Mouse (Mus musculus): ENCODE measurements around the gene Hoxa9. TPM values are rescaled to one million over a fixed set of nuclear protein-coding genes. Genes with fewer than 3 reads are reported as not detected.

Gene Hoxa9
- polyA plus RNA-seq, 1 experiment from 2014 or later: not detected

- Histone ChIP-seq H3K4me3 (no peak overlapping the region), H3K36me3 (no peaks in the 10 kb centered on the region), H3K9ac (replicated peaks) (no peak overlapping the region), H3K27ac (replicated peaks) (no peak overlapping the region), H3K27me3 (peaks cover 100% of the 10 kb centered on the region), H3K4me1 (no peaks in the 10 kb centered on the region), H3K4me2 (replicated peaks) (no peak overlapping the region), H3K9me3 (no peaks in the 10 kb centered on the region)
- no peak for ATAC-seq (ENCODE audit: low FRiP score, low read depth)
- WGBS: 7% methylated on average over 10 of the region's 10 CpGs
These were observed 47.4 kb downstream of the Hoxa9 start for GRCm38 (mm10) chr6:52183311-52184080.

DNA sequence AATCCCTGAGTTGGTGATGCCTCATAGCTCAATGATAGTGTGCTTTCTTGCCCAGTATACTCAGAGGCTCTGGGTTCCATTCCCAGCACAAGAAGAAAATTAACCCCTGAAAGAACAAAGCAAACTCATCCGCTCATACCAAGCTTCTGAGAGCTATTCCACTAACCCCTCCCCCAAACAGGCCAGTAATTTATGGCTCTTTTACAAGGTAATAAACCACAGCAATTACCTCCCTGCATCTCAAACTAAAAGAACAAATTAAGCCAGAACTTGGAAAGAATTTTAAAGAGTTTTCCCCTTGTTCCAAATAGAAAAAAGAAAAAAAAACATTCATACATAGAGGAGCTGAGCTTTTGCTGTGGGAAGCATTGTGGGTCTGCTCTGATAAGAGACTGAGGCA is 48.1 kb downstream of the Hoxa9 start:
- Histone ChIP-seq H3K4me1 (no peaks in the 10 kb centered on the region), H3K9me3 (no peaks in the 10 kb centered on the region), H3K27ac (replicated peaks) (no peak overlapping the region), H3K4me3 (no peak overlapping the region), H3K4me2 (replicated peaks) (no peak overlapping the region), H3K27me3 (peaks cover 100% of the 10 kb centered on the region), H3K9ac (replicated peaks) (no peak overlapping the region), H3K36me3 (no peaks in the 10 kb centered on the region)
- no peak for ATAC-seq (ENCODE audit: low FRiP score, low read depth)
- WGBS: 4% methylated on average over 1 of the region's 1 CpGs

GRCm38 (mm10) chr6:52182030-52182429 is 48.9 kb downstream of the Hoxa9 start:
- Histone ChIP-seq H3K27me3 (peaks cover 100% of the 10 kb centered on the region), H3K9me3 (no peaks in the 10 kb centered on the region), H3K9ac (replicated peaks) (no peak overlapping the region), H3K4me2 (replicated peaks) (no peak overlapping the region), H3K36me3 (no peaks in the 10 kb centered on the region), H3K4me3 (no peak overlapping the region), H3K27ac (replicated peaks) (no peak overlapping the region), H3K4me1 (no peaks in the 10 kb centered on the region)
- WGBS: 12% methylated on average over 2 of the region's 2 CpGs
- ATAC-seq (ENCODE audit: low FRiP score, low read depth): no peak

DNA sequence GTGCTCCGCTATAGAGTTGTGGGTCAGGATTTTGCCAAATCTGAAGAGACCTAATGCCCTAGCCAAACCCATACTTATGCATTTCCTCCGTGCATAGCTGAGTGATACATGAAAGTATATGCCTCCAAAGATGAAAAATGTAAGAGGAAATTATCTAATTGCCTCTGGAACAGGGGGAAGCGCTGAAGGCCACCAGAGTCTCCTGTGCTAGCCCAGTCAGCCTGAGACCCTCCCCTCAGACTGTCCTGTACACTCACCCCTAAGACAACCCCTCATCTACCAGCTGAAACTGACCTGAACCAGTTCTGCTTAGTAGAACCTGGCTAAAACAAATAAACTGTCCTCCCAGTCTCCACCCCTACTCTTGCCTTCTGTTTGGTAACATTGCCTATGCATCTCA is 50.2 kb downstream of the Hoxa9 start:
- no peak overlapping the region for H3K4me2 ChIP-seq (replicated peaks)
- no peaks in the 10 kb centered on the region for H3K9me3 ChIP-seq
- H3K4me1 ChIP-seq: no peaks in the 10 kb centered on the region
- H3K27ac ChIP-seq (replicated peaks): no peak overlapping the region
- no peak overlapping the region for H3K4me3 ChIP-seq
- peaks cover 100% of the 10 kb centered on the region for H3K27me3 ChIP-seq
- WGBS: 8% methylated on average over 3 of the region's 3 CpGs
- no peaks in the 10 kb centered on the region for H3K36me3 ChIP-seq
- ATAC-seq (ENCODE audit: low FRiP score, low read depth): no peak
- H3K9ac ChIP-seq (replicated peaks): no peak overlapping the region

GRCm38 (mm10) chr6:52180213-52180710 is 50.6 kb downstream of the Hoxa9 start:
- Histone ChIP-seq H3K9me3 (no peaks in the 10 kb centered on the region), H3K9ac (replicated peaks) (no peak overlapping the region), H3K4me2 (replicated peaks) (no peak overlapping the region), H3K27ac (replicated peaks) (no peak overlapping the region), H3K36me3 (no peaks in the 10 kb centered on the region), H3K4me3 (no peak overlapping the region), H3K4me1 (no peaks in the 10 kb centered on the region), H3K27me3 (peaks cover 100% of the 10 kb centered on the region)
- WGBS: 2% methylated on average over 11 of the region's 11 CpGs
- no peak for ATAC-seq (ENCODE audit: low FRiP score, low read depth)

DNA sequence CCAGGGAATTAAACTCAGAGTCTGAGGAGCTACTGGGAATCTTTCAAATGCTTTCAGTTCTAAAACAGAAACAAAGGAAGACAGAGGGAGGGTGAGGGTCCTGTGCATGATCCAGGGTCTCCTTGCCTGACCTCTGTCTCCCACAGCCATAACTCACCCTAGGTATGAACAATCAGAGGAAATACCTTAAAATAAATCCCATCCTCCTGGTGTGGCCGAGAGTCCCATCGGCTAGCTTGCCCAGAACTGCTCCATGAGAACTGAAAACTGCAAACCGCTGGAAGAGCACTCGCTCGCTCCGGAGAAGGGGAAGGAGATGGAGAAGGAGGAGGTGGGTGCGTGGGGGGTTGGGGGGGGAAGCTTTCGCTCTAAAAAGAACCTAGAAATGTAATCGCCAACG is 51.2 kb downstream of the Hoxa9 start:
- Histone ChIP-seq H3K4me2 (replicated peaks) (no peak overlapping the region), H3K9ac (replicated peaks) (no peak overlapping the region), H3K36me3 (no peaks in the 10 kb centered on the region), H3K27ac (replicated peaks) (no peak overlapping the region), H3K9me3 (no peaks in the 10 kb centered on the region), H3K4me1 (no peaks in the 10 kb centered on the region), H3K4me3 (no peak overlapping the region), H3K27me3 (peaks cover 100% of the 10 kb centered on the region)
- ATAC-seq (ENCODE audit: low FRiP score, low read depth): no peak
- WGBS: under 1% methylated on average over 10 of the region's 10 CpGs

DNA sequence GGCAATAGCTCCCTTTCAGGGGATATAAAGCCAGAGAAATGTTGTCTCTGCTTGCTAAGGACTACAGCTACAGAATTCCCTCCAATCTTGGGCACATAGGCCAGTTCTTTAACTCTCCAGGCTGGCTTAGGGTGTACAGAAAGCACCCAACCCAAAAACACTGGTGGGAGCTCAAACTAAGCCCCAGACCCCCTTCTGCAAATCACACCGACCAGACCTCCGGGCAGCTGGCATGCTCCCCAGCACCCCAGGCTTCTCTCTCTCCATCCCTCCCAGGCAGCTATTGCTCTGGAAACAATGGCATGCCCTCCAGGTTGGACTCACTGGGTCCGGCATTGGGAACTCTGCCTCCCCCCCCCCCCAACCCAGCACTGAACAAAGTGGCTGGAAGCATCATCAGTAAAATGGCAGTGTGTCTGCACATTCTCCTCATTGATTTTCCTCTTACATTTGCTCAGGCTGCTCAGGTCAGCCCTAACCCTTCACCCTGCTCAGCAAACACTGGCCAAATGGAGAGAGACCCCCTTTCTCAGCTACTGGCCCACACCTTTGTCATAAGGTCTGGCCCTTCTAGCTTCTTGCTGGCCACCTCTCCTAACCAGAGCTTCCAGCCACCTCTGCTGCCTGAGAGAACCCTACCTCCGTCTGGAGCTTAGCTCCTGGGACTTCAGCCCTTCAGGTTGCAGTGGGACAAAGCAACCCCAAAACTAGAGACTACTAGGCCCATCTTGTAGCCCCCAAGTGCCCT is 51.8 kb downstream of the Hoxa9 start:
- WGBS: 0% methylated on average over 4 of the region's 4 CpGs
- peaks cover 97% of the 10 kb centered on the region for H3K27me3 ChIP-seq
- H3K36me3 ChIP-seq: no peaks in the 10 kb centered on the region
- H3K4me3 ChIP-seq: no peak overlapping the region
- no peak overlapping the region for H3K9ac ChIP-seq (replicated peaks)
- H3K27ac ChIP-seq (replicated peaks): no peak overlapping the region
- no peaks in the 10 kb centered on the region for H3K9me3 ChIP-seq
- no peak for ATAC-seq (ENCODE audit: low FRiP score, low read depth)
- no peak overlapping the region for H3K4me2 ChIP-seq (replicated peaks)
- H3K4me1 ChIP-seq: no peaks in the 10 kb centered on the region

DNA sequence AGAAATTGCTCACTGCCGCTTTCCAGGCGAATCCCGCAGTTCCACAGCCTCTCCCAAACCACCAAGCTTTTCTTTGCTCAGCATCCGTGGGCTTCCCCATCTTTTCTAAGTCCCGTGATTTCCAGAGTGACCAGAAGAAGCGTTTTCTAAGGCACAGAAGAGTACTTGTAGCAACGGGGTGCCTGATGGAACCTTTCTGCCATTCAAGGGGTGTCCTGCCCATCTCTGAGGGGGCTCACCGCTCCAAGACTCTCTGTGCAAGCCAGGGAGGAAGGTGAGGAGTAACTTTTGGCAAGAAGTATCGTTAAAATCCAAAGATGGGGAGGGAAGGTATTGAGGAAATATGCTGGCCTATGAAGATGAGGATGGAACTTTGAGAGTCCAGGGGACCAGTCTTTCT is 53.1 kb downstream of the Hoxa9 start:
- Histone ChIP-seq H3K4me1 (peaks cover 1% of the 10 kb centered on the region), H3K4me3 (no peak overlapping the region), H3K4me2 (replicated peaks) (no peak overlapping the region), H3K27me3 (peaks cover 96% of the 10 kb centered on the region), H3K9ac (replicated peaks) (no peak overlapping the region), H3K27ac (replicated peaks) (no peak overlapping the region), H3K9me3 (no peaks in the 10 kb centered on the region), H3K36me3 (no peaks in the 10 kb centered on the region)
- WGBS: 1% methylated on average over 9 of the region's 9 CpGs
- no peak for ATAC-seq (ENCODE audit: low FRiP score, low read depth)

GRCm38 (mm10) chr6:52177061-52177735 is 53.7 kb downstream of the Hoxa9 start, which contains the start of gene 5730596B20Rik:
TSS of gene 5730596B20Rik (plus strand) at chr6:52177498.
- H3K9ac ChIP-seq (replicated peaks): no peak within 1 kb of the TSS
- WGBS: under 1% methylated on average over 36 of the region's 36 CpGs
- ATAC-seq (ENCODE audit: low FRiP score, low read depth): no peak

GRCm38 (mm10) chr6:52176391-52176790 is 54.5 kb downstream of the Hoxa9 start:
- peaks cover 10% of the 10 kb centered on the region for H3K4me1 ChIP-seq
- no peak overlapping the region for H3K4me2 ChIP-seq (replicated peaks)
- H3K9me3 ChIP-seq: no peaks in the 10 kb centered on the region
- no peaks in the 10 kb centered on the region for H3K36me3 ChIP-seq
- WGBS: 2% methylated on average over 6 of the region's 6 CpGs
- H3K27ac ChIP-seq (replicated peaks): no peak overlapping the region
- peaks cover 96% of the 10 kb centered on the region for H3K27me3 ChIP-seq
- no peak overlapping the region for H3K4me3 ChIP-seq
- no peak overlapping the region for H3K9ac ChIP-seq (replicated peaks)
- ATAC-seq (ENCODE audit: low FRiP score, low read depth): no peak

More at GRCm38 (mm10) chr6:52177061-52177735, 53.7 kb downstream of the Hoxa9 start, which contains the start of gene 5730596B20Rik:
- H3K9me3 ChIP-seq: no peaks in the 10 kb centered on the region
- peaks cover 96% of the 10 kb centered on the region for H3K27me3 ChIP-seq
- H3K27ac ChIP-seq (replicated peaks): no peak within 1 kb of the TSS
- no peak within 1 kb of the TSS for H3K4me2 ChIP-seq (replicated peaks)
- H3K4me3 ChIP-seq: no peak within 1 kb of the TSS
- H3K4me1 ChIP-seq: peaks cover 7% of the 10 kb centered on the region
- no peaks in the 10 kb centered on the region for H3K36me3 ChIP-seq

DNA sequence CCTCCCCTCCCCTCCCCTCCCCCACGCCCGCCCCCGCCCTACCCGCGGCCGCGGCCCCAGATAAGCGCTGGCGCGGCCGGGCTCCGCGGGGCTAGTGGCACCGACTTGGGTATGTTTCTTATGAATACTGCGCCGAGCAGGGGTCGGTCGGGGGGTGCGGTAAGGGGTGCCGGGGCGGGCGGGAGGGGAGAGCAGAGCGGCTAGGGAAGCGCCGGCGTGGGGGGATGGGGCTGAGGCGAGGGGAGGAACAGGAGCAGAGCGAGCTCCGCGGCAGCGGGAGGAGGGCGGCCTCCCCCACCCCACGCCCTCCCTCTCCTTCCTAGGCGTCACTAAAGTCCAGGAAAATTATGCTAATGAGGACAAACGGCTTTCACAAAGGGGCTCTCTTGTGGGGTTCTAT is 55.0 kb downstream of the Hoxa9 start:
- no peak overlapping the region for H3K4me2 ChIP-seq (replicated peaks)
- peaks cover 10% of the 10 kb centered on the region for H3K4me1 ChIP-seq
- WGBS: 2% methylated on average over 18 of the region's 35 CpGs
- H3K4me3 ChIP-seq: peak overlapping the region; percentile 13
- H3K9ac ChIP-seq (replicated peaks): no peak overlapping the region
- H3K36me3 ChIP-seq: no peaks in the 10 kb centered on the region
- no peak for ATAC-seq (ENCODE audit: low FRiP score, low read depth)
- no peaks in the 10 kb centered on the region for H3K9me3 ChIP-seq
- H3K27ac ChIP-seq (replicated peaks): no peak overlapping the region
- H3K27me3 ChIP-seq: peaks cover 96% of the 10 kb centered on the region

Measured in midbrain, embryonic 12.5 days (tissue).